Mouse (Mus musculus): ENCODE results near the gene BC016579.

GRCm38 (mm10) chr16:45619751-45620375, 34.0 kb downstream of the BC016579 start:
- TF ChIP-seq CTCF (IDR thresholded peaks at IDR 0.05; ENCODE audit: control insufficient read depth, insufficient read depth, insufficient read length) (no peak), CEBPB (IDR thresholded peaks at IDR 0.05; ENCODE audit: low read depth) (no peak), USF1 (IDR thresholded peaks at IDR 0.05; ENCODE audit: low read depth) (no peak), MAX (IDR thresholded peaks at IDR 0.05) (no peak)

All from C2C12 (cell line).